Mouse (Mus musculus) heart, embryonic 12.5 days (tissue): ENCODE results near the gene Rfc5. TPM values are rescaled to one million over a fixed set of nuclear protein-coding genes. Genes with fewer than 3 reads are reported as not detected.
A peak's percentile ranks its signal among the peaks of the same experiment; 100 is the strongest.

ENCODE experiments used
- ATAC-seq: fragments of 200-750 bp; cut with Nextera tagmentation; 2 replicates; pipeline ENCODE4 v1.8.0; 2017; ENCODE audit warnings: moderate TSS enrichment, moderate library complexity; ENCODE audit not compliant: insufficient number of reproducible peaks, low FRiP score
- H3K27ac ChIP-seq: fragments of 300-500 bp; sonication (generic); 2 replicates; pipeline ENCODE4 v1.5.1; 2016; ENCODE audit warnings: mild to moderate bottlenecking, moderate library complexity; ENCODE audit not compliant: poor library complexity, severe bottlenecking
- H3K27me3 ChIP-seq: fragments of 300-500 bp; sonication (generic); replicated peaks from 2 replicates; pipeline ENCODE4 v1.6.1; 2016; ENCODE audit warnings: mild to moderate bottlenecking, moderate library complexity
- H3K36me3 ChIP-seq: fragments of 300-500 bp; sonication (generic); 2 replicates; pipeline ENCODE4 v1.6.1; 2016; ENCODE audit warnings: mild to moderate bottlenecking, moderate library complexity
- H3K4me1 ChIP-seq: fragments of 300-500 bp; sonication (generic); replicated peaks from 2 replicates; pipeline ENCODE4 v1.6.1; 2016; ENCODE audit warnings: mild to moderate bottlenecking
- H3K4me2 ChIP-seq: fragments of 300-500 bp; sonication (generic); 2 replicates; pipeline ENCODE4 v1.6.1; 2016; ENCODE audit warnings: mild to moderate bottlenecking, moderate library complexity
- H3K4me3 ChIP-seq: fragments of 300-500 bp; sonication (generic); 2 replicates; pipeline ENCODE4 v1.5.1; 2016; ENCODE audit warnings: mild to moderate bottlenecking
- H3K9ac ChIP-seq: fragments of 300-500 bp; sonication (generic); 2 replicates; pipeline ENCODE4 v1.6.1; 2016; ENCODE audit warnings: mild to moderate bottlenecking, moderate library complexity
- H3K9me3 ChIP-seq: fragments of 300-500 bp; sonication (generic); replicated peaks from 2 replicates; pipeline ENCODE4 v1.6.1; 2016; ENCODE audit warnings: mild to moderate bottlenecking, moderate library complexity
- WGBS: fragments of 180-500 bp; shearing (Covaris S2); methylation state at CpG from one replicate; pipeline ENCODE4 v1.1.7; 2016; 5-methylcytosine and 5-hydroxymethylcytosine counted together
- polyA plus RNA-seq: library from polyadenylated mRNA; unstranded; fragments of >200 nt; fragmentation: Nextera tagmentation; extraction: Ambion mirVana; gene quantifications from 2 replicates; pipeline ENCODE4 v1.2.1, GENCODE M21; 2016

Gene Rfc5
- polyA plus RNA-seq, 1 experiment from 2014 or later, result 63.0 TPM

DNA sequence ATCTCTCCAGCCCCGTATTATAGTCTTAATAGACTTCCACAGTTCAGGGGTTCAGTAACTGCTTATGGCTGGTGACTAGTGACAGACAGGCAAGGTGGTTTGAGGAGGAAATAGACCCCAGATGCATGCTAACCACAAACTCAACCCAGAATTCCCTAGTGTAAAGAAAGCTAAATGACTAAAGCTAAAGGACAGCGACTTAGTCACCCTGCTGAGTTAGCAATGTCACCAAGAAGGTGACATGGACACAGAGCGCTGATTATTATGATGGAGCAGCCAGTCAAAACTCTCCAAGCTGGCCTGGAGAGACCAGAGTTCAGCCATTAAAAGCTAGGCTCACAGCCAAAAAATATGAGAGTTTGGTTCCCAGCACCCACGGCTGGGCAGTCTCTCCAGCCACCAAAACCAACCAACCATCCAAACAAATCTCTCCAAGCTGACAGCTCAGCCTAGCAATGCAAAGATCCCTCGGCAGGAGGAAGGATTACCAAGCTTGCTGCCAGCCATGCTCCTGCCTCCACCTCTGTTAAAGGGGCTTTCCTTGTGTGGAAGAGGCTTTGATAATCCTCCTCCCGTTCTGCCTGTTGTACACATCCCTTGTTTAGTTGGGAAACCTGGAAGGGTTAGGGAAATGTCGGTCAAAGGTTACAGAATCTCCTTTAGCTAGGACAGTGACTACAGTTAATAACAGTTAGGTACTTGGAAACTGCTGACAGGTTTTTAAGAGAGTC lies 29.2 kb downstream of the Rfc5 start:
- no peaks in the 10 kb centered on the region for H3K9me3 ChIP-seq
- H3K4me3 ChIP-seq, result peak overlapping the region; percentile 1; the same call in 1 of the 2 replicates
- no peak for ATAC-seq
- peak overlapping the region; percentile 50 for H3K4me2 ChIP-seq
- 37% methylated on average over 7 of the region's 7 CpGs for WGBS
- H3K27ac ChIP-seq, result peak overlapping the region; percentile 85
- 0 out of 2 replicates have a peak overlapping the region, but pooled peaks have one; percentile 14 for H3K9ac ChIP-seq
- peaks cover 14% of the 10 kb centered on the region for H3K36me3 ChIP-seq
- no peaks in the 10 kb centered on the region for H3K27me3 ChIP-seq
- H3K4me1 ChIP-seq, result peaks cover 78% of the 10 kb centered on the region

DNA sequence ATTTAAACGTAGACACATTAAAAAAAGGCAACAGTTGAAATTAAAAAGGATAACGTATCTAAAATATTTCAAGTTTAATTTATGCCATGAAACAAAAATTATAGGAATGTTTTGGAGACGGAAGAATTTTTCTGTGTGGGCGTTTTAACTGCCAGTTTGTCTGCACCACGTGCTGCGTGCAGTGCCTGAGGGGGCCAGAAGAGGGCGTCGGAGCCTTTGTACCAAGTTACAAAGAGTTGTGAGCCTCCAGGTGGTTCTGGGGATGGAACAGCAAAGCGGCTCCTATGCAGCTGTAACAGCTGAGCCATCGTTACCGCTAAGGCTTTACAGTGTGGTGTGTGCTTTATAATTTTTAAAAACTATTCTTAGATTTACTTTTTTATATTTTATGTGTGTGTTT lies 30.1 kb downstream of the Rfc5 start:
- H3K4me3 ChIP-seq, result no peak overlapping the region
- H3K27me3 ChIP-seq, result no peaks in the 10 kb centered on the region
- peaks cover 5% of the 10 kb centered on the region for H3K36me3 ChIP-seq
- H3K4me2 ChIP-seq, result peak overlapping the region; percentile 16; the same call in 1 of the 2 replicates
- WGBS, result 38% methylated on average over 11 of the region's 11 CpGs
- peaks cover 70% of the 10 kb centered on the region for H3K4me1 ChIP-seq
- no peak overlapping the region for H3K27ac ChIP-seq
- ATAC-seq, result no peak
- H3K9ac ChIP-seq, result no peak overlapping the region
- no peaks in the 10 kb centered on the region for H3K9me3 ChIP-seq

DNA sequence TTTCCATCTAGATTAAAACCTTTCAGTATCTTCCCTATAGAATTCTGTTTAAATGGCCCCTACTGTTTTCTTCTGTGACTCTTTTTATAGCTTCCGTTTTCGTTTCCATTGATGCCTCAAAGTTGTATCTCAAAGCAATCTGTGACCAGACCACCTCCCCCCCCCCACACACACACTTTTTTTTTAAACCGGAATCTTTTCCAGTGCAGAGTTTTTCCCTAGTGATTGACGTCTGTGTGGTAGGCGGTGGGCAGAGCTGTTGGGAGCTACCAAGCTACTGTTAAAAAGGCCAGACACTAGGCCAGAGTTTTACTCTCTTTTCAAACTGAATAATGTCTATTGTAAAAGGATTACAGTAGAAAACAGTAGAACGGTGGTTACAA lies 30.6 kb downstream of the Rfc5 start:
- 6% methylated on average over 6 of the region's 6 CpGs for WGBS
- H3K4me3 ChIP-seq, result peak overlapping the region; percentile 94
- peaks cover 65% of the 10 kb centered on the region for H3K4me1 ChIP-seq

DNA sequence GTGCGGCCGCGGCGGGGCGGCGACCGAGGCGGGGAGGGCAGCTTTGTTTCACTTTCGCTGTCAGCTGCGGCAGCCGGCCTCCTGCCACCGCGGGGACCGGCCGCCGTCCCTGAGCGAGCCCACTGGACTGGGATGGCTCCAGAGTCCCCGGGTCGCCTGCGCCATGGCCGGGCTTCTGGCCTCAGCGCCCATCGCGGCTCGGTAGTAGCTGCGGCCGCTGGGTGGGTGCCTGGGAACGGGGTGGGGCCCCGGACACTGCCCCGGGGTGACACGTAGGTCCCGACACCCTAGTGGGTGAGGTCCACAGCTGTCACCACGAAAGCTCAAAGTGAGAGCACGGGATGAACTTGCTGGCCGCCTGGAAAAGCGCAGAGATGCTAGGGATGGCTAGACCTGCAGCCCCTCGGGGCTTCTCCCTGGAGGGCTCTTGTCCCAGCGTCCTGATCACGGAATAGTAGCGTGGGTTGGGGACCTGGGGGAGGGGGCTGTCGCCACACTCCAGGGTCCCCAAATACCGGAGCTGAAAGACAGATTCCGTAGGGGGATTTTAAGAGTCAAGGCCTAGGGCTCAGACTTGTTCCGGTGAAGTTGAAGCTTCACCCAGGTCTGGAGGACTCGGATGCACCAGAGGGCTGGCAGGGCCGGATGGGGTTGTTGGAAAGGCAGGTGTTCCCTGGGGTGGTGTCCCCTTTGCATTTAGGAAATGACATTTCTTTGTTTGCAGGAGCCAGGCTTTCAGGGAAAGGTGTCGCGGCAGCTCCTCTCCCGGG lies 31.2 kb downstream of the Rfc5 start:
- Histone ChIP-seq H3K9me3 (no peaks in the 10 kb centered on the region), H3K36me3 (peaks cover 3% of the 10 kb centered on the region; the same call in 1 of the 2 replicates), H3K27me3 (no peaks in the 10 kb centered on the region), H3K4me2 (peak overlapping the region; percentile 88), H3K9ac (peak overlapping the region; percentile 96), H3K4me3 (peak overlapping the region; percentile 94), H3K27ac (peak overlapping the region; percentile 98), H3K4me1 (peaks cover 59% of the 10 kb centered on the region)
- under 1% methylated on average over 42 of the region's 49 CpGs for WGBS
- ATAC-seq, result peak; percentile 39

More for the DNA sequence above, 30.6 kb downstream of the Rfc5 start:
- no peak for ATAC-seq
- Histone ChIP-seq H3K27me3 (no peaks in the 10 kb centered on the region), H3K4me2 (peak overlapping the region; percentile 88), H3K9ac (peak overlapping the region; percentile 96), H3K36me3 (no peaks in the 10 kb centered on the region), H3K27ac (peak overlapping the region; percentile 98), H3K9me3 (no peaks in the 10 kb centered on the region)

DNA sequence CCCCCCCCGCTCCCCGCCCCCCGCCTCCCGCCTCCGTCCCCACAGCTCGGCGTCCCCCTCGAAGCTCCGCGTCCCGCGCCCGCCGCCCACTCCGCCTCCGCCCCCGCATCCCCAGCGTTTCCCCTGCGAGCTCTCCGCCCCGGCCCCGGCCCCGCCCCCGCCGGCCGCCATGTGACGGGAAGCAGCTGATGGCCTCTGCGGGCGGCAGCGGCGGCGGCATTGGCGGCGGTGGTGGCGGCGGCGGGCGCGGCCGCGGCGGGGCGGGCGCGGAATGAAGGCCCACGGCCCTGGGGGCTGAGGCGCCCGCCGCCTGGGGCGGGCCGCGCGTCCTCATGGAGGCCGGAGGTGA lies 31.7 kb downstream of the Rfc5 start, which contains the start of gene Wsb2:
Wsb2 (plus strand) TSS at position 176 of the 349 bp plus-strand sequence.
- peaks cover 9% of the 10 kb centered on the region; the same call in 1 of the 2 replicates for H3K36me3 ChIP-seq
- H3K9me3 ChIP-seq, result no peaks in the 10 kb centered on the region
- H3K27ac ChIP-seq, result peak within 1 kb of the TSS; percentile 98
- H3K9ac ChIP-seq, result peak within 1 kb of the TSS; percentile 96
- H3K4me1 ChIP-seq, result peaks cover 54% of the 10 kb centered on the region
- peak within 1 kb of the TSS; percentile 94 for H3K4me3 ChIP-seq
- under 1% methylated on average over 40 of the region's 54 CpGs for WGBS
- H3K27me3 ChIP-seq, result no peaks in the 10 kb centered on the region
- ATAC-seq, result peak; percentile 86
- H3K4me2 ChIP-seq, result peak within 1 kb of the TSS; percentile 88

DNA sequence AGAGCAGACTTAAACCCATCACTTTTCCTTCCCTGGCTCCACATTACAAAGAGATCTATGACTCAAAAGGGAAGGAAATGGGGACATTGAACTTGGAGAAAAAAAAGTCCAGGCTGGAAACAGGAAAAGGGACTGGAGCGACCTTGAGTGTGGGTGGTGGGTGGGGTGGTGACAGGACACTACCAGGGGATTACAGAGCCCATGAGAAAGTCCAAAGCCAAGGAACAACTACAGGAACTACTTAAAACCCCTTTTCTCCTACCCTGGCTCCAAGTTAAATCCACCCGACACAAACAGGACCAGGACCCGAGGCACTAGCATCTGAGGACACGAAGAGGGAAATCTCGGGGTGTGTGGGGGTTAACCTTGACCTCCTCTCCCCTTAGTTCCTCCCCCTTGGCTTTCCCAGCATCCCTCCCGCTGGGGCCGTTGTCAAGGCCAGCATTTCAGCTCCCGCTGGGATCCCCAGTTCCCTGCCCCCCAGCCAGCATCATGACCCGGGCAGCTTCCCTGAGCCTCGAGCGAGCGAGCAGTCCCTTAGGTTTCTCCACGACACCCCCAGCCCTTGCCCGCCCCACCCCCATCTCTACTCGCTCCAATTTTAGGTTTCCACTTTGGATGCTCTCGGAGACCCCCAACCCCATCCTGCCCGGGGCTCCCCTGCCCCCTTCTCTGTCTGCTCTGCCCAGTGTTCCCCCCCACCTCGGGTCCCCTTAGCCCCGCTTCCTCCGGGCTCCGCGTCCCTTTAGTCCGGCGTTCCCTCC lies 32.3 kb downstream of the Rfc5 start:
- peak overlapping the region; percentile 94 for H3K4me3 ChIP-seq
- peak overlapping the region; percentile 88 for H3K4me2 ChIP-seq
- peak overlapping the region; percentile 96 for H3K9ac ChIP-seq
- H3K27me3 ChIP-seq, result no peaks in the 10 kb centered on the region
- H3K4me1 ChIP-seq, result peaks cover 48% of the 10 kb centered on the region
- peaks cover 11% of the 10 kb centered on the region; the same call in 1 of the 2 replicates for H3K36me3 ChIP-seq
- ATAC-seq, result peak; percentile 34
- WGBS, result 0% methylated on average over 23 of the region's 24 CpGs
- no peaks in the 10 kb centered on the region for H3K9me3 ChIP-seq
- peak overlapping the region; percentile 98 for H3K27ac ChIP-seq

DNA sequence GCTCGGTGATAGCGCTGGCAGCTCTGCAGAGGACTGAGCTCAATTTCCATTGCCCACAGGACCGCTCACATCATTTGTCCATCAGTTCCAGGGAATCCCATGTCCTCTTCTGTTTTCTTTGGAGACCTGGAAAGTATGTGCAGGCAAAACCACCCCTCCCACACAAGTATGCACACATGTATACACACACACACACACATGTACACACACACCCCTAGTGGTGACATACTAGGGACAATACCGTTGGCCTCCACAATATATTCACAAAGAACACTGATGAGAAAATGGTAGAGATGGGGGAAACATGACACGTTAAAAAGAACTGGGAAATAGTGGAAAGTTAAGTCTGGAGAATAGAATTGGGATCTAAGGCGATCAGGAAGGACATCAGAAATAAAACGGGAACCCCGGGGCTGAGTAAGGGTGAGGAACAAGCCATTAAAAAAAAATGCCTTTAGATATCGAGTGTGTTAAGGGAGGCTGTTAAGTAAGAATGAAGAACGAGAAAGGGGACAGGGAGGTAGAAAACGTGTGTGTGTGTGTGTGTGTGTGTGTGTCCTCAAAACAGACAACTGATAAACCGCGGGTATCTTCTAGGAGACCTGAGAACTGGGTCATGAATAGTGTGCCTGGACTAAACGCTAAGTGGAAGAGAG lies 33.1 kb downstream of the Rfc5 start:
- no peak for ATAC-seq
- Histone ChIP-seq H3K9ac (peak overlapping the region; percentile 96; the same call in 1 of the 2 replicates), H3K9me3 (no peaks in the 10 kb centered on the region), H3K4me1 (peaks cover 41% of the 10 kb centered on the region), H3K4me2 (peak overlapping the region; percentile 88), H3K4me3 (peak overlapping the region; percentile 94; the same call in 1 of the 2 replicates), H3K27ac (peak overlapping the region; percentile 98), H3K27me3 (no peaks in the 10 kb centered on the region), H3K36me3 (peaks cover 12% of the 10 kb centered on the region; the same call in 1 of the 2 replicates)
- 40% methylated on average over 14 of the region's 14 CpGs for whole genome bisulfite sequencing

DNA sequence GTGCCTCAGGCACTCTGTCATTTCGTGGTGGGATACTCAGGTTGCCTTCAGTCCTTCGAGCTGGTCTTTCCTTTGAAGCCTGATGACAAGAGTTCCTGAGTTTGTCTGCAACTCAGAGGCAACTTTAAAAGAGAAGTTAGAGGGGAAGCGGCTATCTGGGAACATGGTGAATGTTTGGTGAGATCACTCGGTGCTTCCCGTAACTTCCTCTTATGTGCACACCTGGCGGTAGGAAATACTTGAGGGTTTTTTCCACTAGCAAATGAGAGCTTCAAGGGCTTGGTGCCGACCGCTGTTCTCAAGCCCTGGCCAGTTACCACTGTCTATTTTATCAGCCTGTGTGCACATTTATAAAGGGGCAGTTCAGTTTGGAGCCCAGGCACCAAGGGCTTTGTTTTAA lies 34.7 kb downstream of the Rfc5 start:
- ATAC-seq, result no peak
- 61% methylated on average over 8 of the region's 8 CpGs for WGBS
- H3K36me3 ChIP-seq, result peaks cover 21% of the 10 kb centered on the region

DNA sequence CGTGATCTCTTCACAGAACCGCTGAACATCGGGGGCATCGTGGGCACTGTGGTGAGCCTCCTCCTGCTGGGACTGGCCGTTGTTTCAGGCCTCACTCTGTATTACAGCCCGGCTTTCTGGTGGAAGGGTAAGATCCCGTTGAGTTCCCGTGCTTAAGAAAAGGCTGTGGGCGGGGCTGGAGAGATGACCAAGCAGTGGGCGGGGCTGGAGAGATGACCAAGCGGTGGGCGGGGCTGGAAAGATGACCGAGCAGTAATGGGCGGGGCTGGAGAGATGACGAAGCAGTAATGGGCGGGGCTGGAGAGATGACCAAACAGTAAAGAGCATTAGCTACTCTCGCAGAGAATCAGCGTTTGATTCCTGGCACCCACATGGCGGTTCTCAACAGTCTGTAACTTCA lies 40.6 kb downstream of the Rfc5 start:
- H3K4me1 ChIP-seq, result no peaks in the 10 kb centered on the region
- WGBS, result 38% methylated on average over 19 of the region's 19 CpGs
- peaks cover 2% of the 10 kb centered on the region; the same call in 1 of the 2 replicates for H3K9me3 ChIP-seq
- no peak overlapping the region for H3K9ac ChIP-seq
- no peak overlapping the region for H3K4me3 ChIP-seq
- no peak overlapping the region for H3K27ac ChIP-seq
- peaks cover 50% of the 10 kb centered on the region for H3K36me3 ChIP-seq
- ATAC-seq, result peak; percentile 83
- peak overlapping the region; percentile 22; the same call in 1 of the 2 replicates for H3K4me2 ChIP-seq
- H3K27me3 ChIP-seq, result no peaks in the 10 kb centered on the region

More for the DNA sequence above, 34.7 kb downstream of the Rfc5 start:
- H3K4me1 ChIP-seq, result peaks cover 24% of the 10 kb centered on the region
- H3K27me3 ChIP-seq, result no peaks in the 10 kb centered on the region
- H3K4me2 ChIP-seq, result no peak overlapping the region
- H3K9ac ChIP-seq, result no peak overlapping the region
- H3K9me3 ChIP-seq, result no peaks in the 10 kb centered on the region
- no peak overlapping the region for H3K27ac ChIP-seq
- no peak overlapping the region for H3K4me3 ChIP-seq

DNA sequence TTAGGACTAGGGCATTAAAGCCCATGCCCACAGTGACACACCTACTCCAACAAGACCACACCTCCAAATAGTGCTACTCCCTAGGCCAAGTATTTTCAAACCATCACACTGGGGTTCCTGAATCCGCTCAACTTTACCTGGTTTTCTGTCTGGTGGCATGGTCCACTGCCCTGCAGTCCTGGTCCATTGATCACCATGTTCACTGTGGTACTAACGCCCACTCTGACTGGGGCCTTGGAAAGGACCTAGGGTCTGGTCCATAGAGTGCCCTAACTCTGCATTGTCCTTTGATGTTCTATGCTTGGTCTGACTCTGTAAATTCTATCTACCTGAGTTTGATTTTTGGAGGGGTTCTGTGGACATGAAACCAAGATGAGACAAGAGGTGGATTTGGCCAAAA lies 41.0 kb downstream of the Rfc5 start:
- peak overlapping the region; percentile 22; the same call in 1 of the 2 replicates for H3K4me2 ChIP-seq
- no peak for ATAC-seq
- WGBS, result 82% methylated on average over 2 of the region's 2 CpGs
- H3K4me1 ChIP-seq, result no peaks in the 10 kb centered on the region
- H3K27ac ChIP-seq, result no peak overlapping the region
- no peak overlapping the region for H3K9ac ChIP-seq
- H3K9me3 ChIP-seq, result peaks cover 2% of the 10 kb centered on the region; the same call in 1 of the 2 replicates
- no peak overlapping the region for H3K4me3 ChIP-seq
- H3K36me3 ChIP-seq, result peaks cover 49% of the 10 kb centered on the region
- no peaks in the 10 kb centered on the region for H3K27me3 ChIP-seq
